Mouse (Mus musculus) lung, embryonic 15.5 days (tissue): ENCODE data around the gene Vrk3. TPM values are rescaled to one million over a fixed set of nuclear protein-coding genes. Genes with fewer than 3 reads are reported as not detected.
"Not testable (repeated sequence)": the region's sequence is repeated elsewhere in the genome, so short reads cannot be mapped to it uniquely, and the experiment has no call there.

Source experiments
- ATAC-seq: fragments of 200-750 bp; cut with Nextera tagmentation; 2 replicates; pipeline ENCODE4 v1.8.0; 2017; ENCODE audit warnings: moderate number of reproducible peaks, borderline replicate concordance; ENCODE audit not compliant: low FRiP score, low TSS enrichment; ENCODE audit errors: extremely low read depth
- H3K27ac ChIP-seq: fragments of 300-500 bp; sonication (generic); 2 replicates; pipeline ENCODE4 v1.5.1; 2015; ENCODE audit warnings: moderate library complexity, mild to moderate bottlenecking, inconsistent platforms
- H3K27me3 ChIP-seq: fragments of 300-500 bp; sonication (generic); 2 replicates; pipeline ENCODE4 v1.6.1; 2015; ENCODE audit warnings: inconsistent platforms
- H3K36me3 ChIP-seq: fragments of 300-500 bp; sonication (generic); 2 replicates; pipeline ENCODE4 v1.6.1; 2015; ENCODE audit warnings: inconsistent platforms
- H3K4me1 ChIP-seq: fragments of 300-500 bp; sonication (generic); 2 replicates; pipeline ENCODE4 v1.6.1; 2015; ENCODE audit warnings: inconsistent platforms
- H3K4me2 ChIP-seq: fragments of 300-500 bp; sonication (generic); 2 replicates; pipeline ENCODE4 v1.6.1; 2015; ENCODE audit warnings: inconsistent platforms, mild to moderate bottlenecking, moderate library complexity
- H3K4me3 ChIP-seq: fragments of 300-500 bp; sonication (generic); 2 replicates; pipeline ENCODE4 v1.5.1; 2015; ENCODE audit warnings: mild to moderate bottlenecking, inconsistent platforms
- H3K9ac ChIP-seq: fragments of 300-500 bp; sonication (generic); 2 replicates; pipeline ENCODE4 v1.6.1; 2015; ENCODE audit warnings: inconsistent platforms
- H3K9me3 ChIP-seq: fragments of 300-500 bp; sonication (generic); 2 replicates; pipeline ENCODE4 v1.6.1; 2016; ENCODE audit warnings: inconsistent platforms
- WGBS: fragments of 180-500 bp; shearing (Covaris S2); methylation state at CpG from one replicate; pipeline ENCODE4 v1.1.7; 2015; 5-methylcytosine and 5-hydroxymethylcytosine counted together
- polyA plus RNA-seq: library from polyadenylated mRNA; unstranded; fragments of >200 nt; fragmentation: Nextera tagmentation; extraction: Ambion mirVana; gene quantifications from 2 replicates; pipeline ENCODE4 v1.2.1, GENCODE M21; 2015

Vrk3 gene
- polyA plus RNA-seq: 40.6 and 46.1 TPM in 2 replicates

- peak; percentile 98 for ATAC-seq
- WGBS: under 1% methylated on average over 44 of the region's 44 CpGs
- H3K4me3 ChIP-seq: peak within 1 kb of the TSS; percentile 77
Observed at GRCm38 (mm10) chr7:44748101-44749044, at the start of gene Vrk3. Vrk3 (plus strand) TSS chr7:44748413.

GRCm38 (mm10) chr7:44701921-44702320 lies 46.3 kb upstream of the Vrk3 start:
- Histone ChIP-seq H3K4me1 (peaks cover 15% of the 10 kb centered on the region; the same call in 1 of the 2 replicates), H3K36me3 (no peaks in the 10 kb centered on the region), H3K27ac (no peak overlapping the region), H3K27me3 (no peaks in the 10 kb centered on the region), H3K9me3 (no peaks in the 10 kb centered on the region), H3K4me2 (no peak overlapping the region), H3K9ac (no peak overlapping the region), H3K4me3 (no peak overlapping the region)
- 11% methylated on average over 6 of the region's 6 CpGs for WGBS
- no peak for ATAC-seq

More at GRCm38 (mm10) chr7:44748101-44749044, at the start of gene Vrk3:
- Histone ChIP-seq H3K36me3 (peaks cover 15% of the 10 kb centered on the region), H3K27me3 (no peaks in the 10 kb centered on the region), H3K4me1 (peaks cover 25% of the 10 kb centered on the region), H3K9ac (peak within 1 kb of the TSS; percentile 69), H3K27ac (peak within 1 kb of the TSS; percentile 95), H3K9me3 (no peaks in the 10 kb centered on the region), H3K4me2 (peak within 1 kb of the TSS; percentile 76)

- no peaks in the 10 kb centered on the region for H3K36me3 ChIP-seq
- 66% methylated on average over 8 of the region's 8 CpGs for WGBS
- no peak overlapping the region for H3K4me3 ChIP-seq
- H3K27ac ChIP-seq: no peak overlapping the region
- H3K27me3 ChIP-seq: no peaks in the 10 kb centered on the region
- ATAC-seq: no peak
- 0 out of 2 replicates have a peak, but pooled peaks cover 6% of the 10 kb centered on the region for H3K4me1 ChIP-seq
- H3K9me3 ChIP-seq: no peaks in the 10 kb centered on the region
- H3K9ac ChIP-seq: no peak overlapping the region
- no peak overlapping the region for H3K4me2 ChIP-seq
Observed at GRCm38 (mm10) chr7:44702985-44703384, 45.2 kb upstream of the Vrk3 start.

- WGBS: 52% methylated on average over 3 of the region's 3 CpGs
- H3K4me3 ChIP-seq: no peak overlapping the region
- no peak overlapping the region for H3K9ac ChIP-seq
- H3K9me3 ChIP-seq: no peaks in the 10 kb centered on the region
- no peaks in the 10 kb centered on the region for H3K27me3 ChIP-seq
- no peak overlapping the region for H3K27ac ChIP-seq
- no peak overlapping the region for H3K4me2 ChIP-seq
- no peak for ATAC-seq
- H3K36me3 ChIP-seq: no peaks in the 10 kb centered on the region
- no peaks in the 10 kb centered on the region for H3K4me1 ChIP-seq
Observed at GRCm38 (mm10) chr7:44704363-44704762, 43.9 kb upstream of the Vrk3 start.

GRCm38 (mm10) chr7:44705086-44705485 lies 43.1 kb upstream of the Vrk3 start:
- H3K9me3 ChIP-seq: no peaks in the 10 kb centered on the region
- no peaks in the 10 kb centered on the region for H3K27me3 ChIP-seq

GRCm38 (mm10) chr7:44706322-44706721 lies 41.9 kb upstream of the Vrk3 start:
- Histone ChIP-seq H3K9me3 (no peaks in the 10 kb centered on the region), H3K4me1 (no peaks in the 10 kb centered on the region)
- no peak for ATAC-seq

More at GRCm38 (mm10) chr7:44705086-44705485, 43.1 kb upstream of the Vrk3 start:
- Histone ChIP-seq H3K36me3 (no peaks in the 10 kb centered on the region), H3K4me2 (no peak overlapping the region), H3K27ac (no peak overlapping the region), H3K4me3 (no peak overlapping the region), H3K4me1 (no peaks in the 10 kb centered on the region), H3K9ac (no peak overlapping the region)
- WGBS: 91% methylated on average over 4 of the region's 4 CpGs
- no peak for ATAC-seq

GRCm38 (mm10) chr7:44707169-44707675 lies 41.0 kb upstream of the Vrk3 start:
- ATAC-seq: no peak
- H3K27ac ChIP-seq: no peak overlapping the region
- H3K27me3 ChIP-seq: no peaks in the 10 kb centered on the region
- H3K4me1 ChIP-seq: no peaks in the 10 kb centered on the region
- H3K4me2 ChIP-seq: no peak overlapping the region
- no peaks in the 10 kb centered on the region for H3K9me3 ChIP-seq
- no peaks in the 10 kb centered on the region for H3K36me3 ChIP-seq
- 86% methylated on average over 5 of the region's 5 CpGs for WGBS
- H3K9ac ChIP-seq: no peak overlapping the region
- no peak overlapping the region for H3K4me3 ChIP-seq

More at GRCm38 (mm10) chr7:44706322-44706721, 41.9 kb upstream of the Vrk3 start:
- Histone ChIP-seq H3K4me2 (no peak overlapping the region), H3K4me3 (no peak overlapping the region), H3K27ac (no peak overlapping the region), H3K27me3 (no peaks in the 10 kb centered on the region), H3K36me3 (no peaks in the 10 kb centered on the region), H3K9ac (no peak overlapping the region)

GRCm38 (mm10) chr7:44708093-44708492 lies 40.1 kb upstream of the Vrk3 start:
- H3K4me3 ChIP-seq, H3K4me1 ChIP-seq, ATAC-seq, H3K27ac ChIP-seq, H3K27me3 ChIP-seq, H3K9ac ChIP-seq, H3K4me2 ChIP-seq, H3K36me3 ChIP-seq, H3K9me3 ChIP-seq: not testable (repeated sequence)
- 83% methylated on average over 6 of the region's 6 CpGs for WGBS

- H3K27me3 ChIP-seq: no peaks in the 10 kb centered on the region
- 0 out of 2 replicates have a peak, but pooled peaks have one; percentile 19 for ATAC-seq
- no peak within 1 kb of the TSS for H3K4me3 ChIP-seq
- no peaks in the 10 kb centered on the region for H3K36me3 ChIP-seq
- no peaks in the 10 kb centered on the region for H3K4me1 ChIP-seq
- H3K27ac ChIP-seq: no peak within 1 kb of the TSS
- H3K4me2 ChIP-seq: no peak within 1 kb of the TSS
- no peak within 1 kb of the TSS for H3K9ac ChIP-seq
- H3K9me3 ChIP-seq: no peaks in the 10 kb centered on the region
- 69% methylated on average over 14 of the region's 14 CpGs for WGBS
Observed at GRCm38 (mm10) chr7:44708574-44708973, 39.6 kb upstream of the Vrk3 start, which contains the start of gene Izumo2. Izumo2 (plus strand) TSS chr7:44708742.

GRCm38 (mm10) chr7:44709881-44710280 lies 38.3 kb upstream of the Vrk3 start:
- no peaks in the 10 kb centered on the region for H3K36me3 ChIP-seq
- H3K4me3 ChIP-seq: no peak overlapping the region
- H3K9ac ChIP-seq: no peak overlapping the region
- H3K4me2 ChIP-seq: no peak overlapping the region
- 77% methylated on average over 5 of the region's 5 CpGs for WGBS
- no peaks in the 10 kb centered on the region for H3K27me3 ChIP-seq
- ATAC-seq: no peak
- H3K9me3 ChIP-seq: no peaks in the 10 kb centered on the region
- H3K27ac ChIP-seq: no peak overlapping the region
- no peaks in the 10 kb centered on the region for H3K4me1 ChIP-seq

GRCm38 (mm10) chr7:44722058-44722457 lies 26.2 kb upstream of the Vrk3 start:
- Histone ChIP-seq H3K9me3 (no peaks in the 10 kb centered on the region), H3K9ac (no peak overlapping the region), H3K4me3 (no peak overlapping the region), H3K4me2 (no peak overlapping the region), H3K36me3 (no peaks in the 10 kb centered on the region), H3K27me3 (no peaks in the 10 kb centered on the region), H3K27ac (no peak overlapping the region), H3K4me1 (peaks cover 12% of the 10 kb centered on the region; the same call in 1 of the 2 replicates)
- ATAC-seq: no peak
- WGBS: 54% methylated on average over 5 of the region's 5 CpGs

GRCm38 (mm10) chr7:44724316-44724715 lies 23.9 kb upstream of the Vrk3 start:
- no peak overlapping the region for H3K27ac ChIP-seq
- no peaks in the 10 kb centered on the region for H3K36me3 ChIP-seq
- H3K9me3 ChIP-seq: no peaks in the 10 kb centered on the region
- no peak overlapping the region for H3K4me2 ChIP-seq
- H3K4me1 ChIP-seq: peaks cover 13% of the 10 kb centered on the region; the same call in 1 of the 2 replicates
- 23% methylated on average over 7 of the region's 7 CpGs for WGBS
- no peaks in the 10 kb centered on the region for H3K27me3 ChIP-seq
- no peak for ATAC-seq
- no peak overlapping the region for H3K9ac ChIP-seq
- H3K4me3 ChIP-seq: no peak overlapping the region
